Mouse (Mus musculus): Measurements from ENCODE around the gene Sh2d5. TPM values are rescaled to one million over a fixed set of nuclear protein-coding genes. Genes with fewer than 3 reads are reported as not detected.

Gene Sh2d5
- total RNA-seq, 2 experiments from 2014 or later: 27.6 to 31.0 TPM

Other genes starting within 250 kb of the Sh2d5 start
- gene Hp1bp3, start 34.1 kb upstream of the Sh2d5 start, total RNA-seq (2021): 100 to 1,000 TPM; 144 to 149 TPM
- 10 to 100 TPM; 14.6 to 15.0 TPM for gene Kif17, start within 50 bp of the Sh2d5 start, total RNA-seq (2021)
- 100 to 1,000 TPM in 1 of 2 experiments, 10 to 100 TPM in 1; 96.5 to 102 TPM for gene Ddost, start 54.3 kb downstream of the Sh2d5 start, total RNA-seq (2021)
- 100 to 1,000 TPM; 162 to 169 TPM for gene Pink1, start 75.9 kb downstream of the Sh2d5 start, total RNA-seq (2021)
- 1 to 10 TPM; 1.2 to 2.9 TPM for gene Cda, start 117.6 kb downstream of the Sh2d5 start, total RNA-seq (2021)
- 10 to 100 TPM; 24.2 to 24.3 TPM for gene Fam43b, start 146.1 kb downstream of the Sh2d5 start, total RNA-seq (2021)
- gene Mul1, start 184.3 kb downstream of the Sh2d5 start, total RNA-seq (2021): 10 to 100 TPM; 43.4 to 46.7 TPM
- gene Camk2n1, start 203.9 kb downstream of the Sh2d5 start, total RNA-seq (2021): 100 to 1,000 TPM; 211 to 242 TPM